Mouse (Mus musculus): ENCODE measurements around the gene Gm20696.
A peak's percentile ranks its signal among the peaks of the same experiment; 100 is the strongest.

Gm20696 gene

GRCm38 (mm10) chr6:99446801-99447415 is 219.7 kb downstream of the Gm20696 start:
- no peak for DNase-seq (ENCODE audit: low spot score in 2 of 2)

DNA sequence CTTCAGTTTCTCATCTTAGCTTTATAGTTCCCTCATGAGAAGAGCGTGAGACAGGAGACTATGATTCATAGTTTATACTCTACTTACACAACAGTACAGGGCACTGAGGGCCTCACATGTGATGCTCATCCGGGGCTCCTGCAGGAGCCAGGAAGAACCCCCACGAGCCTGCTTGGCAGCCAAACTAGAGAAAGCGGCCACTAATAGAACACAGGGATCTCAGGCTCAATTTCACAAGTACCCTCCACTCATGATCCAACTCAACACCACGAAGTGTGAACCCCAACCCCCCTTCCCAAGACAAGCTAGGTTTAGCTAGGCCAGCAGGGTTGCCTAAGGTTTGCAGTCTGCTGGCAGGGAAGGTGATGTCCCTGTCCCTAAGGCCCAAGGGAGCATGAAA is 223.1 kb downstream of the Gm20696 start:
- DNase-seq (ENCODE audit: low spot score in 2 of 2), result no peak

DNA sequence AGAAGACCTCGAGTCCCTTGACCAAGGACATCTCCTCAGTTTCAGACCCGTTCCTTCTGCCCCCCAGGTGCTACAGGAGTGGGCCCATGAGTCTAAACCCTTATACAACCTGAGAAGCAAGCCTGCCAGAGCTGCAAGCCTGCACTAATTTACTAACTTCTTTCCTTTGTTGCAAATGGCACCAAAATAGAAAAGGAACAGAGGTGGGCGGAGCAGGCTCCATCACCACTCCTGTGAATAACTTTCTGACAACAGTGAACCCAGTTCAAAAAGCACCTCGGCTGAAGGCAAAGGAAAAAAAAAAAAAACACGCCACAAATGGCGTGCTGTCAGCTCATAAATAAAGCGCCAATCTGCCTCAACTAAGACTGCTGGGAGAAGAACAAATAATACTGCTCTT is 225.5 kb downstream of the Gm20696 start:
- DNase-seq (ENCODE audit: low spot score in 2 of 2), result no peak

- DNase-seq (ENCODE audit: low spot score in 2 of 2), result no peak
Measured at GRCm38 (mm10) chr6:99440606-99441005, 226.0 kb downstream of the Gm20696 start.

GRCm38 (mm10) chr6:99439878-99440361 is 226.7 kb downstream of the Gm20696 start:
- peak in 1 of 2 experiments; percentile 17 for DNase-seq (ENCODE audit: low spot score in 2 of 2)

- DNase-seq (ENCODE audit: low spot score in 2 of 2), result no peak
Measured at GRCm38 (mm10) chr6:99439214-99439877, 227.3 kb downstream of the Gm20696 start.

DNA sequence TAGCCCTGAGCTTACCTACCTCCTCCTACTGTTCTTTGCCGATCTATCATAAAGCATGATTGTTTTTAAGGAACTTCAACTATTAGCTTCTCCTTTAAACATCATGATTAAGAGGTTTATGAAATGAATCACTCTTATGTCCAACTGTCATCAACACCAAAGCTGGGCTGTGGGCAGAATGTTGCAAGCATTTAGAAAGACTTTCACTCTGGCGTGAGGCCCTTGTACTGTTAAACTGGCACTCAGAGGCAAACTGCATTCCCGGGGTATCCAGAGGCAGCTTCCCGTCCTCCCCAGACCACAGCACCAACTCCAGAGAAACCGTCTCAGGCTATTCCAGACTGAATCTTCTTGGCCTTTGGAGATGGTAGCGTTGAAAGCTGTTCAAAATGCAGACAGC is 230.2 kb downstream of the Gm20696 start:
- no peak for DNase-seq (ENCODE audit: low spot score in 2 of 2)

DNA sequence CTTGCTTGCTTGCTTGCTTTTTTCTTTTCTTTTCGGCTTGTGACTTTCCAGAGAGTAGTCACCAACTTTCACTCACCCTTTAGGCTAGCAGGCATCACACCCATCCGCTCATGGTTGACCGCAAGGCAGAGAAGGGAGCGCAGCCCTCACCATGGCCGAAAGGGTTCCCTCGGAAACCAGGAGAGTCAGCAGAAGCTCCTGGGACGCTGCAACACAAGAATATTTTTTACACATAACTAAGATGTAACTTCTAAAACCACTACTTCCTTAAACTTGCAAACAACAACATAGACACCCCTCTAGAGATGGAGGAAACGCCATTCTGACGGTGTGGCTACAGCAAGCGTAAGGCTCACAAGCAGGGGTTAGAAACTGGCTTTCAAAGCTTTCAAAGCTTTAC is 231.5 kb downstream of the Gm20696 start:
- no peak for DNase-seq (ENCODE audit: low spot score in 2 of 2)

- no peak for DNase-seq (ENCODE audit: low spot score in 2 of 2)
Measured at GRCm38 (mm10) chr6:99433006-99433405, 233.6 kb downstream of the Gm20696 start.

DNA sequence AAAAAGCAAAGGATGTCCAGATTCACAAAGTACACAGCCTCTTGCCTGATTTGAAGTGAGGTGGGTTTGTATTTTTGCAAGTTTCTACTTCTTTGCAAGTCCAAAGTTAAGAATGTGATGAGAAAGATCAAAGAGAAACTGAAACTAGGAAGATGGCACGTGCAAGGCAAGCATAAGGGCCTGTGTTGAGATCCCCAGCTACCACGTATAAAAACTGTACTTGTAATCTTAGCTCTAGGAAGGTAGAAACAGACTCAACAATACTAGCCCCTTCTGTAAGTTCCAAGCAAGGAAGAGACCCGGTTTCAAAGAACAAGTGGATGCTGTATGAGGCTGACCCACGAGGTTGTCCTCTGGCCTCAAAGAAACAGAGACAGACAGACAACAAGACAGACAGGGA is 234.7 kb downstream of the Gm20696 start:
- no peak for DNase-seq (ENCODE audit: low spot score in 2 of 2)

GRCm38 (mm10) chr6:99430560-99430959 is 236.0 kb downstream of the Gm20696 start:
- no peak for DNase-seq (ENCODE audit: low spot score in 2 of 2)

DNA sequence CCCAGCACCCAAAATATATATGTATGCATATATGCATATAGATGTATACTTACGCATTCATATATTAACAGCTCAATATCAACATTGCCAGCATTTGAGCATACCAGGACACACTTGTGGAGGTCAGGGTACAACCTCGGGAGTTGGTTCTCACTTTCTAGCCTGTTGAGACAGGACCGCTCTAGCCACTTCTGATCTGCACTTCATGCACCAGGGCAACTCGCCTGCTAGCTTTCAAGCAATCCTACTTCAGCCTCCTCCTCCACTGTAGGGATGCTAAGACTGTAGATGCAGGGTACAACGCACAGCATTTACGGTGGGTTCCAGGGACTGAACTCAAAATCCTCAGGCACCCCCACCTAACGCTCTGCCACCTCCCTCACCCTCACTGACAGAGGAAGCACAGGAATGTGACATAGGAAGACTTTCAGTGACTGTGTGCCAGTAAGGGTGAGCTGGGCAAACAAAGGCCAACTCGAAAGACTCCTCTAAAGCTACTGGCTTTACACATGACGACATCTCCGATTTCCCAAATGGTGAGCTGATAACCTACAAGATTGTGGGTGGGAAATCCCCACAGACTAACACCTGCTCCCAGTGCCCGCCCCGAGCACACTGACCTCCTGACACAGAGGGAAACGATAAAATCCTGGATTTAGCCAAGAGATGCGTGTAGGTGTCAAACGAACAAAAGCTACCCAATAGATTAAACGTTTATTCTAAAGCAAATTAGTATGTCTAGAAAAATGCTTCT is 237.0 kb downstream of the Gm20696 start:
- no peak for DNase-seq (ENCODE audit: low spot score in 2 of 2)

DNA sequence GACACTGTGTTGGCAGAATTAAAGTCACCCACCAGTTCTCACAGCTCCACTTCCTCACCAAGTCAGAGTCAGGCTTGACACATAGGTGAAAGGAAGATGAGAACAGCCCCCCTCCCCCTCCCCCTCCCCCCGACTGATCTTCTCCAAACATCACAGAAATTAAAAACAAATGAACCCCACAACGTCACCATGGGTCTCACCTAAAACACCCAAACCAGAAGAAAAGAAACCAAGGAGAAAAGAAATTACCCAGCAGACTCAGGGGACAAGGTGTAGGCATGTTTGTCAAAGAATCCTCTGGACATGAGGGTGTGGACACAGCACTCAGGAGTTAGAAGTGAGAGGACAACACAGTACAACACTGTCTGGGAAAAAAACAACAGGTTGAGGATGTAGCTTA is 237.6 kb downstream of the Gm20696 start:
- DNase-seq (ENCODE audit: low spot score in 2 of 2), result no peak

DNA sequence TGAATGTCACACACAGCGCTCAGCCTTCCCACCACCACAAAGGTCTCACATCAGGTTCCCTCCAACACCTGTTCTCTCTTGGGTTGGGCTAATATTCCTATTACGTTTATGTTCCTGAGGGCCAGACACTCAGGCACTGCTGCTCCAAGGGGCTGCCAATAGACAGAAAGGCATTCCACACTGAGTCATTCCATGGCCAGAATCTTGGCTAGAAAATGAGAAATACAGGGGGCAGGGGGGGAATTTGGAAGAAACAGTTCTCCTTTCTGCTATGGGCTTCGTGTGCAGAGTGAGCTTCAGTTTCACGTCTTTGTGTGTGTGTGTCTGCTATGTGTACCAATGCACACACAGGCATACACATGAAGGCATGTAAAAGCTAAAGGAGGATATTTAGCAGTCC is 239.3 kb downstream of the Gm20696 start:
- no peak for DNase-seq (ENCODE audit: low spot score in 2 of 2)

GRCm38 (mm10) chr6:99425044-99425443 is 241.6 kb downstream of the Gm20696 start:
- no peak for DNase-seq (ENCODE audit: low spot score in 2 of 2)

GRCm38 (mm10) chr6:99420666-99421065 is 245.9 kb downstream of the Gm20696 start:
- DNase-seq (ENCODE audit: low spot score in 2 of 2), result peak in 1 of 2 experiments; percentile 29

- DNase-seq (ENCODE audit: low spot score in 2 of 2), result no peak
Measured at GRCm38 (mm10) chr6:99412598-99412997, 254.0 kb downstream of the Gm20696 start.

DNA sequence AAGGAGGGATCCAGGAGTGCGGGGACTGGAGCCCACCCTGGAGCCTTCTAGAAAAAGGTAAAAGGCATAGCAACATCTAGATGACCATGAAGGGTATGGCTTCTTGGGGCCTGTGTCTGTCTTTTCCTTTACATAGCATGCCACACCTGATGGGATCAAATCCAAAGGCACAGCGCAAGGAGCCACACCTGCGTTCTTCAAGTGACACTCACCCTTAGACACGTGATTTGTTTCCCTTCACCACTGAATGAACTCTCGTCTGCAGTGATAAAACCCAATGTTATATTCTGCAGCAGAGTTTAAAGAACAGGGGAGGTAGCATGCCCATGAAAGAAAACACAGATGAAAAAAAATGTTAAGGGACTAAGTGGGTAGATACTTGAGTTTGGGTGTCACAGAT is 257.0 kb downstream of the Gm20696 start:
- DNase-seq (ENCODE audit: low spot score in 2 of 2), result no peak

GRCm38 (mm10) chr6:99408880-99409279 is 257.7 kb downstream of the Gm20696 start:
- DNase-seq (ENCODE audit: low spot score in 2 of 2), result no peak

DNA sequence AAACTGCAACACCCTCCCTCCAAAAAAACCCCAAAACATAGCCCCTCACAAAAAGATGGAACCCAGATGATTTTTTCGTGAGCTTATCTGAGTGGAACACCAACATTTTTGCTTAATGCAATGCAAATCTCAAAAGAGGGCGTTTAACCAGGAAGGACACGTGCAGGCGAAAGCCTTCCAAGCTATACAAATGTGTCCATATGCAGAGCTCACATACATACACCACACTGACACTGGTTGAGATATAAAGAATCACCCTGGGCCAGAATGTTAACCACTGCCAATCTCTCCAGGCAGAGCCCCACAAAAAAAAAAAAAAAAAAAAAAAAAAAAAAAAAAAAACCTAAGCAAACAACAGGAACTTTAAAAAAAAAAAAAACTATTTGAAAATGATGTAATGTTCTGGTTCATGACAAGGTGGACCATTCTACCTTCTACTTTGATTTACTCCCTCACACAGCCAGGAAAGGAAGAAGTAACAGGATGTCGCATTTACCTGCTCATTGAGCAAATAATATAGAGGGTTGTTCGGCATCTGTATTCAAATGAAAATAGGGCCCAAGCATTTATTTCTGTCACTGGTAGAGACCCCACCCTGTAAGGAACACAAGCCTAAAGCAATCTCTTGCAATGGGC is 262.7 kb downstream of the Gm20696 start:
- no peak for DNase-seq (ENCODE audit: low spot score in 2 of 2)

DNA sequence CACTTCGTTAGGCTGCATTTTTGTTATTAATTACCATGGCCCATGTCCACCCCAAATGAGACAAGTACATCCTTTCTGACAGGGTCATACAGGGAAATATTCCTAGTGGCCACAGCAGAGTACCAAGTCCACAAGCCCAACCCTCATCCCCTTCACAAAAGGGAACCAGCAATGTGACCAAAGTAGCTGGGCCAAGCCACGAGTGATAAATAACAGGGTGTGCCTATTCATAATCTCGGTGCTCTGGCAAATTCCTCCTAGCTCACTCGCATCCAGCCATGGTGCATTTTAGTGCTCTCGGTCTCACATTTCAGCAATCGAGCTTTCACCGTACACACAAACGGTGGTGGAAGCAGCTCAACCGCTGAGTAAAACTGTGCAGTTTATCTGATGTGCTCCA is 263.7 kb downstream of the Gm20696 start:
- no peak for DNase-seq (ENCODE audit: low spot score in 2 of 2)

DNA sequence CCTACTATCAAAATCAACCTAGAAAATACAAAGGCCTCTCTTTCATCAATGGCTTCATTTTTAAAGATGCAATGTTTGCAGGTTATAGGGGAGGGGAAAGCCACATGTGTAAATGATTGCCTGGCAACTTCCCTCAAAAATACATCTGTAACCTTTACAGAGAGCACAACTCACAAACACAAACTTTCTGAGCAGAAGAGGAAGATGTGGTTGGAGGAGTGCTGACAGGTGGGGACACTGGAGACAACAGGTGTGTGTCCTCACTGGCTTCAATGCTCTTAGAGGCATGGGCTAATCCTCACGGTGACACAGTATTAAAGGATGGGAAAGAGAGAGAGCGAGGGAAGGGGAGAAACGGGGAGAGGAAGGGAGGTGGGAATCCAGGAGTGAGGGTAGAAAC is 264.2 kb downstream of the Gm20696 start:
- no peak for DNase-seq (ENCODE audit: low spot score in 2 of 2)
